In genomic region chr12:81852977-81853376, GRCm38 (mm10) we compare ENCODE assay signal across 11 mouse cellular contexts. TPM values are rescaled to one million over a fixed set of nuclear protein-coding genes. Genes with fewer than 3 reads are reported as not detected.
DNase-seq lines count a peak whose midpoint lies in the region; ATAC-seq and TF ChIP-seq lines count a peak whose summit lies in the region.
"Had no signal": no experiment of that assay in that cellular context is flagged by ENCODE, and none has a peak within 500 bp of the region (broad histone marks: within the 10 kb centered on the region; RNA-seq: fewer than 3 reads in every experiment).

No protein-coding gene starts in this region.

- no peaks in the 10 kb centered on the region for H3K36me3 ChIP-seq in forebrain, embryonic 14.5 days (ENCODE audit: control insufficient read depth, insufficient read depth, low read length)
- H3K36me3 ChIP-seq in forebrain, embryonic 12.5 days (replicated peaks), result no peaks in the 10 kb centered on the region
- H3K36me3 ChIP-seq in limb, embryonic 14.5 days (ENCODE audit: control insufficient read depth, insufficient read depth, low read length), result no peaks in the 10 kb centered on the region
- H3K36me3 ChIP-seq in limb, embryonic 10.5 days, result no peaks in the 10 kb centered on the region
- no peaks in the 10 kb centered on the region for H3K36me3 ChIP-seq in stomach, embryonic 16.5 days (ENCODE audit: control insufficient read depth, insufficient read depth, low read length)
- H3K36me3 ChIP-seq: neural tube, embryonic 12.5 days had no signal

- H3K4me3 ChIP-seq in forebrain, embryonic 14.5 days (ENCODE audit: low read depth, low read length), result no peak overlapping the region
- no peak overlapping the region for H3K4me3 ChIP-seq in forebrain, embryonic 12.5 days (replicated peaks)
- H3K4me3 ChIP-seq in limb, embryonic 14.5 days (replicated peaks; ENCODE audit: low read length), result no peak overlapping the region
- no peak overlapping the region for H3K4me3 ChIP-seq in limb, embryonic 10.5 days
- no peak overlapping the region for H3K4me3 ChIP-seq in stomach, embryonic 16.5 days (replicated peaks; ENCODE audit: low read length)
- H3K4me3 ChIP-seq: neural tube, embryonic 12.5 days had no signal

- 0 out of 2 replicates have a peak overlapping the region, but pooled peaks have one; percentile 9 for H3K27ac ChIP-seq in forebrain, embryonic 14.5 days (ENCODE audit: low read depth, low read length)
- H3K27ac ChIP-seq in forebrain, embryonic 12.5 days, result no peak overlapping the region
- H3K27ac ChIP-seq in limb, embryonic 14.5 days (replicated peaks; ENCODE audit: low read depth, low read length), result peak overlapping the region; percentile 59
- H3K27ac ChIP-seq in limb, embryonic 10.5 days, result no peak overlapping the region
- peak overlapping the region; percentile 65; the same call in 1 of the 2 replicates for H3K27ac ChIP-seq in stomach, embryonic 16.5 days (ENCODE audit: low read length)
- H3K27ac ChIP-seq: kidney, postnatal 0 days; neural tube, embryonic 12.5 days had no signal

- H3K4me2 ChIP-seq in forebrain, embryonic 14.5 days (ENCODE audit: low read length), result no peak overlapping the region
- no peak overlapping the region for H3K4me2 ChIP-seq in forebrain, embryonic 12.5 days
- H3K4me2 ChIP-seq in limb, embryonic 14.5 days (replicated peaks; ENCODE audit: low read depth, low read length, severe bottlenecking), result no peak overlapping the region
- no peak overlapping the region for H3K4me2 ChIP-seq in stomach, embryonic 16.5 days (ENCODE audit: low read depth, low read length)
- H3K4me2 ChIP-seq: neural tube, embryonic 12.5 days had no signal

- TF ChIP-seq POLR2A in limb, embryonic 14.5 days (IDR thresholded peaks at IDR 0.05; ENCODE audit: borderline replicate concordance, extremely low read depth, insufficient read depth, insufficient read length), result no peak

- no peaks in the 10 kb centered on the region; the same call in 1 of the 2 replicates for H3K4me1 ChIP-seq in forebrain, embryonic 14.5 days (ENCODE audit: control insufficient read depth, insufficient read depth, low read length)
- H3K4me1 ChIP-seq in forebrain, embryonic 12.5 days, result peaks cover 17% of the 10 kb centered on the region
- H3K4me1 ChIP-seq in limb, embryonic 14.5 days (ENCODE audit: control insufficient read depth, insufficient read depth, low read length), result peaks cover 8% of the 10 kb centered on the region; the same call in 1 of the 2 replicates
- peaks cover 16% of the 10 kb centered on the region for H3K4me1 ChIP-seq in limb, embryonic 10.5 days
- peaks cover 24% of the 10 kb centered on the region for H3K4me1 ChIP-seq in stomach, embryonic 16.5 days (ENCODE audit: control insufficient read depth, insufficient read depth, low read length)
- H3K4me1 ChIP-seq: neural tube, embryonic 12.5 days had no signal

- ATAC-seq in forebrain, embryonic 14.5 days, result peak; percentile 26; the same call in 1 of the 2 replicates
- ATAC-seq in forebrain, embryonic 12.5 days (ENCODE audit: low FRiP score), result no peak
- no peak; the same call in 1 of the 2 replicates for ATAC-seq in limb, embryonic 14.5 days (ENCODE audit: low FRiP score, low read depth)
- peak; percentile 68; the same call in 1 of the 2 replicates for ATAC-seq in stomach, embryonic 16.5 days (ENCODE audit: insufficient read depth, low FRiP score)

- no peaks in the 10 kb centered on the region for H3K9me3 ChIP-seq in forebrain, embryonic 14.5 days (replicated peaks; ENCODE audit: control insufficient read depth, low read length)
- no peaks in the 10 kb centered on the region for H3K9me3 ChIP-seq in forebrain, embryonic 12.5 days
- H3K9me3 ChIP-seq in limb, embryonic 14.5 days (ENCODE audit: control insufficient read depth, low read length), result no peaks in the 10 kb centered on the region
- no peaks in the 10 kb centered on the region for H3K9me3 ChIP-seq in limb, embryonic 10.5 days (replicated peaks)
- H3K9me3 ChIP-seq in stomach, embryonic 16.5 days (replicated peaks; ENCODE audit: control insufficient read depth, low read length), result no peaks in the 10 kb centered on the region
- H3K9me3 ChIP-seq: neural tube, embryonic 12.5 days had no signal

- H3K27me3 ChIP-seq in forebrain, embryonic 14.5 days (replicated peaks; ENCODE audit: control insufficient read depth, insufficient read depth, low read length), result no peaks in the 10 kb centered on the region
- H3K27me3 ChIP-seq in forebrain, embryonic 12.5 days, result 0 out of 2 replicates have a peak, but pooled peaks cover 8% of the 10 kb centered on the region
- H3K27me3 ChIP-seq in limb, embryonic 14.5 days (ENCODE audit: control insufficient read depth, insufficient read depth, low read length), result no peaks in the 10 kb centered on the region
- peaks cover 42% of the 10 kb centered on the region for H3K27me3 ChIP-seq in limb, embryonic 10.5 days (ENCODE audit: low read depth, poor library complexity, severe bottlenecking)
- no peaks in the 10 kb centered on the region for H3K27me3 ChIP-seq in stomach, embryonic 16.5 days (ENCODE audit: control insufficient read depth, insufficient read depth, low read length)
- H3K27me3 ChIP-seq: neural tube, embryonic 12.5 days had no signal

- WGBS in forebrain, embryonic 14.5 days, result 85% methylated on average over 14 of the region's 14 CpGs
- WGBS in forebrain, embryonic 12.5 days, result 88% methylated on average over 14 of the region's 14 CpGs
- 63% methylated on average over 14 of the region's 14 CpGs for WGBS in limb, embryonic 14.5 days
- 93% methylated on average over 14 of the region's 14 CpGs for WGBS in limb, embryonic 10.5 days
- 58% methylated on average over 14 of the region's 14 CpGs for WGBS in stomach, embryonic 16.5 days

- peak; percentile 52 for DNase-seq in forebrain, embryonic 14.5 days (ENCODE audit: low spot score)
- DNase-seq in limb, embryonic 14.5 days (ENCODE audit: low spot score), result peak; percentile 54
- no peak for DNase-seq in limb, embryonic 10.5 days (ENCODE audit: low spot score)
- DNase-seq in heart, postnatal 14 days, result peak; percentile 46 to 53
- DNase-seq in adrenal gland, adult 2 months, result no peak
- no peak for DNase-seq in frontal cortex, postnatal 36 days (ENCODE audit: low spot score in 2 of 2)
- DNase-seq: B cell, adult 2 months had no signal

- no peak overlapping the region for H3K9ac ChIP-seq in forebrain, embryonic 14.5 days (ENCODE audit: low read length)
- no peak overlapping the region for H3K9ac ChIP-seq in forebrain, embryonic 12.5 days
- H3K9ac ChIP-seq in limb, embryonic 14.5 days (ENCODE audit: low read depth, low read length, severe bottlenecking), result no peak overlapping the region
- H3K9ac ChIP-seq in stomach, embryonic 16.5 days (ENCODE audit: low read length), result no peak overlapping the region
- H3K9ac ChIP-seq: neural tube, embryonic 12.5 days had no signal

- intact Hi-C loops in heart, postnatal 14 days (cut with DNase I), result no loop called here

RNA-seq across cellular contexts. Expression of gene Pcnx, which starts 6.8 kb away (rescaled TPM):
- 9.6 and 16.2 TPM in 2 replicates for polyA plus RNA-seq in forebrain, embryonic 14.5 days (2014; fragmentation: Nextera tagmentation; extraction: Ambion mirVana)
- polyA plus RNA-seq in forebrain, embryonic 12.5 days (2016; fragmentation: Nextera tagmentation; extraction: Ambion mirVana), result 12.9 and 17.3 TPM in 2 replicates
- 32.5 and 36.6 TPM in 2 replicates for polyA plus RNA-seq in limb, embryonic 14.5 days (2012; rRNA removed)
- 18.4 and 20.0 TPM in 2 replicates for polyA plus RNA-seq in limb, embryonic 14.5 days (2014; fragmentation: Nextera tagmentation; extraction: Ambion mirVana)
- polyA plus RNA-seq in limb, embryonic 10.5 days (2016; fragmentation: Nextera tagmentation; extraction: Ambion mirVana), result 6.6 and 8.3 TPM in 2 replicates
- total RNA-seq in heart, postnatal 14 days (2021), result 10 to 100 TPM; 68.0 to 70.0 TPM
- polyA plus RNA-seq in stomach, embryonic 16.5 days (2015; fragmentation: Nextera tagmentation; extraction: Ambion mirVana), result 10.3 and 10.8 TPM in 2 replicates
- total RNA-seq in adrenal gland, adult 2 months (2021), result 10 to 100 TPM; 48.7 to 56.5 TPM
- 20.5 and 23.4 TPM in 2 replicates for polyA plus RNA-seq in adrenal gland, adult 2 months (2012; rRNA removed)

Comparison
In these comparisons a context has a peak if more than half of its experiments do, and no peak if none do; other contexts are left out.
1. ATAC-seq: peak in forebrain, embryonic 14.5 days (single experiment) and stomach, embryonic 16.5 days (single experiment); none in forebrain, embryonic 12.5 days (single experiment) and limb, embryonic 14.5 days (single experiment).
2. DNase-seq: peak in forebrain, embryonic 14.5 days (single experiment), limb, embryonic 14.5 days (single experiment) and heart, postnatal 14 days (2 of 2); none in limb, embryonic 10.5 days (single experiment), adrenal gland, adult 2 months (single experiment) and frontal cortex, postnatal 36 days (0 of 2).
3. H3K27ac ChIP-seq: peak in forebrain, embryonic 14.5 days (single experiment), limb, embryonic 14.5 days (single experiment) and stomach, embryonic 16.5 days (single experiment); none in forebrain, embryonic 12.5 days (single experiment) and limb, embryonic 10.5 days (single experiment).